Comparison of ENCODE assay signal across 26 mouse cellular contexts in genomic region chr6:34722660-34723059, GRCm38 (mm10). TPM values are rescaled to one million over a fixed set of nuclear protein-coding genes. Genes with fewer than 3 reads are reported as not detected.
DNase-seq lines count a peak whose midpoint lies in the region; ATAC-seq and TF ChIP-seq lines count a peak whose summit lies in the region.
"Had no signal": no experiment of that assay in that cellular context is flagged by ENCODE, and none has a peak within 500 bp of the region (broad histone marks: within the 10 kb centered on the region; RNA-seq: fewer than 3 reads in every experiment).

No protein-coding gene starts in this region.

- peak overlapping the region; percentile 64; the same call in 1 of the 2 replicates for H3K27ac ChIP-seq in heart, embryonic 16.5 days (ENCODE audit: low read length)
- H3K27ac ChIP-seq in lung, postnatal 0 days (ENCODE audit: low read length): 0 out of 2 replicates have a peak overlapping the region, but pooled peaks have one; percentile 21
- H3K27ac ChIP-seq: forebrain, embryonic 13.5 days; hindbrain, embryonic 10.5 days; hindbrain, postnatal 0 days; kidney, postnatal 0 days; midbrain, embryonic 15.5 days; neural tube, embryonic 15.5 days; stomach, embryonic 15.5 days had no signal

- H3K4me1 ChIP-seq in heart, embryonic 16.5 days (ENCODE audit: control insufficient read depth, insufficient read depth, low read length): peaks cover 58% of the 10 kb centered on the region
- peaks cover 19% of the 10 kb centered on the region; the same call in 1 of the 2 replicates for H3K4me1 ChIP-seq in lung, postnatal 0 days (ENCODE audit: insufficient read depth, low read depth, low read length)
- H3K4me1 ChIP-seq: midbrain, embryonic 15.5 days had no signal

- WGBS in heart, embryonic 16.5 days: 51% methylated on average over 7 of the region's 7 CpGs
- WGBS in lung, postnatal 0 days: 69% methylated on average over 7 of the region's 7 CpGs

- peak; percentile 50; the same call in 1 of the 2 replicates for TF ChIP-seq EP300 in lung, postnatal 0 days (IDR thresholded peaks at IDR 0.05)

- 0 out of 2 replicates have a peak, but pooled peaks have one; percentile 51 for ATAC-seq in heart, embryonic 16.5 days (replicated peaks; ENCODE audit: extremely low read depth, insufficient read depth, low FRiP score)
- peak; percentile 85 for ATAC-seq in lung, postnatal 0 days
- ATAC-seq: forebrain, embryonic 13.5 days; hindbrain, postnatal 0 days; midbrain, embryonic 15.5 days had no signal

- H3K4me2 ChIP-seq in heart, embryonic 16.5 days (ENCODE audit: low read depth, low read length): no peak overlapping the region
- no peak overlapping the region for H3K4me2 ChIP-seq in lung, postnatal 0 days (replicated peaks; ENCODE audit: low read depth, low read length)
- H3K4me2 ChIP-seq: forebrain, embryonic 13.5 days; lung, embryonic 14.5 days; midbrain, embryonic 15.5 days; neural tube, embryonic 15.5 days; stomach, embryonic 15.5 days had no signal

- H3K4me3 ChIP-seq in heart, embryonic 16.5 days (ENCODE audit: low read length): no peak overlapping the region
- H3K4me3 ChIP-seq in lung, postnatal 0 days (ENCODE audit: low read depth, low read length): no peak overlapping the region
- H3K4me3 ChIP-seq: erythroblast, embryonic 14.5 days; forebrain, embryonic 13.5 days; hindbrain, embryonic 10.5 days; megakaryocyte, embryonic 14.5 days; midbrain, embryonic 15.5 days; neural tube, embryonic 15.5 days; stomach, embryonic 15.5 days had no signal

- intact Hi-C loops in heart, postnatal 25 days (cut with DNase I): no loop called here
- intact Hi-C loops in heart, postnatal 10 days (cut with DNase I): no loop called here

- H3K9me3 ChIP-seq in heart, embryonic 16.5 days (replicated peaks; ENCODE audit: control insufficient read depth, low read length): peaks cover 5% of the 10 kb centered on the region; the same call in 1 of the 2 replicates
- H3K9me3 ChIP-seq in lung, postnatal 0 days (ENCODE audit: low read length): no peaks in the 10 kb centered on the region
- H3K9me3 ChIP-seq: forebrain, embryonic 13.5 days; midbrain, embryonic 15.5 days; neural tube, embryonic 15.5 days; stomach, embryonic 15.5 days had no signal

- no peaks in the 10 kb centered on the region for H3K27me3 ChIP-seq in heart, embryonic 16.5 days (ENCODE audit: control insufficient read depth, insufficient read depth, low read length)
- H3K27me3 ChIP-seq in lung, postnatal 0 days (replicated peaks; ENCODE audit: insufficient read depth, low read length): no peaks in the 10 kb centered on the region
- H3K27me3 ChIP-seq: forebrain, embryonic 13.5 days; midbrain, embryonic 15.5 days; neural tube, embryonic 15.5 days; stomach, embryonic 15.5 days had no signal

- no peak for TF ChIP-seq CTCF in lung, postnatal 0 days (IDR thresholded peaks at IDR 0.05)

- peaks cover 7% of the 10 kb centered on the region; the same call in 1 of the 2 replicates for H3K36me3 ChIP-seq in heart, embryonic 16.5 days (ENCODE audit: control insufficient read depth, insufficient read depth)
- H3K36me3 ChIP-seq in lung, postnatal 0 days (ENCODE audit: insufficient read depth, low read length): no peaks in the 10 kb centered on the region
- H3K36me3 ChIP-seq: midbrain, embryonic 15.5 days; neural tube, embryonic 15.5 days; stomach, embryonic 15.5 days had no signal

- no peak overlapping the region for H3K9ac ChIP-seq in heart, embryonic 16.5 days (ENCODE audit: low read length)
- no peak overlapping the region for H3K9ac ChIP-seq in lung, postnatal 0 days (replicated peaks; ENCODE audit: low read depth)
- H3K9ac ChIP-seq: forebrain, embryonic 13.5 days; lung, embryonic 14.5 days; midbrain, embryonic 15.5 days; neural tube, embryonic 15.5 days; stomach, embryonic 15.5 days had no signal

- DNase-seq in heart, adult 11 months: peak; percentile 91
- DNase-seq in heart, postnatal 25 days (ENCODE audit: low spot score): no peak
- no peak for DNase-seq in heart, postnatal 10 days
- peak; percentile 75 for DNase-seq in R1 (ENCODE audit: low read depth, low spot score)
- peak; percentile 78 for DNase-seq in lung, postnatal 0 days (ENCODE audit: low spot score)
- no peak for DNase-seq in right cerebral cortex, adult 2 months (ENCODE audit: low spot score in 2 of 2)
- DNase-seq in right cerebral cortex, postnatal 4 days: no peak
- DNase-seq: adrenal gland, adult 2 months; cerebellum, adult 2 months; cerebellum, postnatal 36 days; gastrocnemius, postnatal 25 days; kidney, adult 18-20 months; lung, embryonic 14.5 days; right cerebral cortex, postnatal 14 days; thymus, adult 18-20 months; thymus, postnatal 4 days had no signal

RNA-seq across cellular contexts. Expression of gene Agbl3, which starts 57.6 kb away (rescaled TPM):
- 1 to 10 TPM; 3.2 to 3.9 TPM for total RNA-seq in heart, postnatal 25 days (2021)
- 4.4 and 7.9 TPM in 2 replicates for polyA plus RNA-seq in heart, embryonic 16.5 days (2015; fragmentation: Nextera tagmentation; extraction: Ambion mirVana)
- 1 to 10 TPM; 6.9 to 8.2 TPM for total RNA-seq in heart, postnatal 10 days (2021)
- 13.2 and 16.0 TPM in 2 replicates for polyA plus RNA-seq in lung, postnatal 0 days (2015; fragmentation: Nextera tagmentation; extraction: Ambion mirVana)

Comparison
In these comparisons a context has a peak if more than half of its experiments do, and no peak if none do; other contexts are left out.
1. DNase-seq: peak in heart, adult 11 months (single experiment), R1 (single experiment) and lung, postnatal 0 days (single experiment); none in heart, postnatal 25 days (single experiment), heart, postnatal 10 days (0 of 2), right cerebral cortex, adult 2 months (0 of 2) and right cerebral cortex, postnatal 4 days (single experiment).